In genomic region chr13:95782969-95783332, GRCm38 (mm10) we compare ENCODE assay signal across 18 mouse cellular contexts.
DNase-seq lines count a peak whose midpoint lies in the region; ATAC-seq lines count a peak whose summit lies in the region.
"Had no signal": no experiment of that assay in that cellular context is flagged by ENCODE, and none has a peak within 500 bp of the region (broad histone marks: within the 10 kb centered on the region; RNA-seq: fewer than 3 reads in every experiment).

No protein-coding gene starts in this region.

- peaks cover 48% of the 10 kb centered on the region for H3K4me1 ChIP-seq in liver, embryonic 15.5 days (replicated peaks)
- H3K4me1 ChIP-seq: midbrain, embryonic 15.5 days had no signal

- no peak; the same call in 1 of the 2 replicates for ATAC-seq in liver, embryonic 15.5 days (ENCODE audit: insufficient read depth)
- ATAC-seq in cerebellum, adult (ENCODE audit: insufficient number of reproducible peaks, low FRiP score, low TSS enrichment) = no peak
- ATAC-seq: forebrain, embryonic 15.5 days; midbrain, embryonic 15.5 days had no signal

- H3K9me3 ChIP-seq in liver, embryonic 15.5 days (replicated peaks) = no peaks in the 10 kb centered on the region
- H3K9me3 ChIP-seq: embryonic facial prominence, embryonic 10.5 days; forebrain, embryonic 15.5 days; heart, embryonic 12.5 days; limb, embryonic 12.5 days; midbrain, embryonic 15.5 days had no signal

- peak; percentile 76 for DNase-seq in adrenal gland, adult 2 months
- DNase-seq in adrenal gland, postnatal 25 days = no peak
- DNase-seq in lung, postnatal 36 days = peak; percentile 7
- DNase-seq in lung, postnatal 14 days = no peak
- peak; percentile 49 for DNase-seq in yolk sac, embryonic 10.5 days (ENCODE audit: low spot score)
- no peak for DNase-seq in embryo, embryonic 11 days
- DNase-seq: cerebellum, adult 11 months; cerebellum, postnatal 36 days; kidney, adult 11 months; kidney, postnatal 10 days; retina, postnatal 1 day had no signal

- H3K27ac ChIP-seq in liver, embryonic 15.5 days (replicated peaks) = peak overlapping the region; percentile 46; the same call in 1 of the 2 replicates
- H3K27ac ChIP-seq: forebrain, embryonic 15.5 days; limb, embryonic 12.5 days; midbrain, embryonic 15.5 days had no signal

- no peak overlapping the region for H3K9ac ChIP-seq in liver, embryonic 15.5 days
- H3K9ac ChIP-seq: forebrain, embryonic 15.5 days; heart, embryonic 12.5 days; limb, embryonic 12.5 days; midbrain, embryonic 15.5 days had no signal

- no peak overlapping the region for H3K4me3 ChIP-seq in liver, embryonic 15.5 days (replicated peaks)
- H3K4me3 ChIP-seq: embryonic facial prominence, embryonic 10.5 days; forebrain, embryonic 15.5 days; heart, embryonic 12.5 days; limb, embryonic 12.5 days; midbrain, embryonic 15.5 days had no signal

- no peak overlapping the region for H3K4me2 ChIP-seq in liver, embryonic 15.5 days
- H3K4me2 ChIP-seq: forebrain, embryonic 15.5 days; heart, embryonic 12.5 days; limb, embryonic 12.5 days; midbrain, embryonic 15.5 days had no signal

- WGBS in liver, embryonic 15.5 days (ENCODE audit: insufficient replicate concordance) = 26% methylated on average over 2 of the region's 2 CpGs

- no peaks in the 10 kb centered on the region for H3K36me3 ChIP-seq in liver, embryonic 15.5 days (replicated peaks)
- H3K36me3 ChIP-seq: embryonic facial prominence, embryonic 10.5 days; forebrain, embryonic 15.5 days; heart, embryonic 12.5 days; limb, embryonic 12.5 days; midbrain, embryonic 15.5 days had no signal

- H3K27me3 ChIP-seq in liver, embryonic 15.5 days = no peaks in the 10 kb centered on the region
- H3K27me3 ChIP-seq: forebrain, embryonic 15.5 days; heart, embryonic 12.5 days; limb, embryonic 12.5 days; midbrain, embryonic 15.5 days had no signal

Comparison
In these comparisons a context has a peak if more than half of its experiments do, and no peak if none do; other contexts are left out.
1. DNase-seq: peak in adrenal gland, adult 2 months (single experiment), lung, postnatal 36 days (single experiment) and yolk sac, embryonic 10.5 days (single experiment); none in adrenal gland, postnatal 25 days (single experiment), lung, postnatal 14 days (single experiment) and embryo, embryonic 11 days (single experiment).